Mouse (Mus musculus) hindbrain, embryonic 14.5 days (tissue): ENCODE results near the gene Olfr53. TPM values are rescaled to one million over a fixed set of nuclear protein-coding genes. Genes with fewer than 3 reads are reported as not detected.

ENCODE experiments used
- polyA plus RNA-seq: library from polyadenylated mRNA; unstranded; fragments of >200 nt; fragmentation: Nextera tagmentation; extraction: Ambion mirVana; gene quantifications from 2 replicates; pipeline ENCODE4 v1.2.1, GENCODE M21; 2014

The Olfr53 gene
- polyA plus RNA-seq, 1 experiment from 2014 or later: not detected

Other genes starting within 250 kb of the Olfr53 start
- gene Olfr531, start 243.5 kb upstream of the Olfr53 start, polyA plus RNA-seq: not detected in 2 replicates
- not detected in 2 replicates for gene Olfr532, start 224.8 kb upstream of the Olfr53 start, polyA plus RNA-seq
- gene Olfr533, start 183.1 kb upstream of the Olfr53 start, polyA plus RNA-seq: not detected in 2 replicates
- not detected in 2 replicates for gene Olfr535, start 162.2 kb upstream of the Olfr53 start, polyA plus RNA-seq
- not detected in 2 replicates for gene Olfr536, start 139.1 kb upstream of the Olfr53 start, polyA plus RNA-seq
- not detected in 2 replicates for gene Olfr538, start 78.6 kb upstream of the Olfr53 start, polyA plus RNA-seq
- 0.03 TPM in 1 of 2 replicates, not detected in the other for gene Olfr46, start 45.2 kb upstream of the Olfr53 start, polyA plus RNA-seq
- not detected in 2 replicates for gene Olfr61, start 17.5 kb upstream of the Olfr53 start, polyA plus RNA-seq
- gene Olfr539, start 13.5 kb downstream of the Olfr53 start, polyA plus RNA-seq: 0.03 TPM in 1 of 2 replicates, not detected in the other
- gene Olfr45, start 35.5 kb downstream of the Olfr53 start, polyA plus RNA-seq: not detected in 2 replicates
- gene Olfr541, start 50.8 kb downstream of the Olfr53 start, polyA plus RNA-seq: not detected in 2 replicates
- not detected in 2 replicates for gene Cyp2e1, start 117.3 kb downstream of the Olfr53 start, polyA plus RNA-seq
- gene Syce1, start 141.4 kb downstream of the Olfr53 start, polyA plus RNA-seq: 0.47 and 0.62 TPM in 2 replicates
- 33.7 and 33.9 TPM in 2 replicates for gene Zfp941, start 175.7 kb downstream of the Olfr53 start, polyA plus RNA-seq
- 0.31 TPM in 1 of 2 replicates, not detected in the other for gene Urah, start 188.6 kb downstream of the Olfr53 start, polyA plus RNA-seq
- not detected in 2 replicates for gene Scgb1c1, start 199.1 kb downstream of the Olfr53 start, polyA plus RNA-seq
- 0.14 TPM in 1 of 2 replicates, not detected in the other for gene Odf3, start 201.4 kb downstream of the Olfr53 start, polyA plus RNA-seq
- gene Gm45785, start 209.9 kb downstream of the Olfr53 start, polyA plus RNA-seq: 0.35 TPM in 1 of 2 replicates, not detected in the other
- gene Ric8a, start 210.5 kb downstream of the Olfr53 start, polyA plus RNA-seq: 92.8 and 96.6 TPM in 2 replicates
- gene Bet1l, start 211.1 kb downstream of the Olfr53 start, polyA plus RNA-seq: 40.1 and 50.5 TPM in 2 replicates
- 177 and 185 TPM in 2 replicates for gene Psmd13, start 235.5 kb downstream of the Olfr53 start, polyA plus RNA-seq
- 44.4 and 47.5 TPM in 2 replicates for gene Sirt3, start 235.9 kb downstream of the Olfr53 start, polyA plus RNA-seq